Comparison of ENCODE assay signal across 22 mouse cellular contexts in genomic region chr4:143155871-143156270, GRCm38 (mm10).
"Had no signal": no experiment of that assay in that cellular context is flagged by ENCODE, and none has a peak within 500 bp of the region (broad histone marks: within the 10 kb centered on the region; RNA-seq: fewer than 3 reads in every experiment).

No protein-coding gene starts in this region.

- ATAC-seq: intestine, embryonic 15.5 days had no signal

- H3K4me2 ChIP-seq: intestine, embryonic 15.5 days; limb, embryonic 12.5 days; limb, embryonic 15.5 days; lung, embryonic 15.5 days; midbrain, embryonic 11.5 days; neural tube, embryonic 12.5 days; neural tube, embryonic 15.5 days; stomach, embryonic 15.5 days had no signal

- H3K4me3 ChIP-seq: intestine, embryonic 15.5 days; left cerebral cortex, adult 2 months; limb, embryonic 12.5 days; limb, embryonic 15.5 days; lung, embryonic 15.5 days; neural tube, embryonic 12.5 days; neural tube, embryonic 15.5 days; stomach, embryonic 15.5 days had no signal

- H3K27ac ChIP-seq: intestine, embryonic 15.5 days; left cerebral cortex, adult 2 months; limb, embryonic 12.5 days; limb, embryonic 15.5 days; liver, embryonic 14.5 days; lung, embryonic 15.5 days; neural tube, embryonic 12.5 days; neural tube, embryonic 15.5 days; stomach, embryonic 15.5 days had no signal

- H3K27me3 ChIP-seq: intestine, embryonic 15.5 days; limb, embryonic 12.5 days; limb, embryonic 15.5 days; lung, embryonic 15.5 days; neural tube, embryonic 12.5 days; neural tube, embryonic 15.5 days; stomach, embryonic 15.5 days had no signal

- H3K36me3 ChIP-seq: intestine, embryonic 15.5 days; neural tube, embryonic 12.5 days; neural tube, embryonic 15.5 days; stomach, embryonic 15.5 days had no signal

- H3K9ac ChIP-seq: intestine, embryonic 15.5 days; limb, embryonic 12.5 days; limb, embryonic 15.5 days; liver, embryonic 14.5 days; lung, embryonic 15.5 days; neural tube, embryonic 12.5 days; neural tube, embryonic 15.5 days; stomach, embryonic 15.5 days had no signal

- DNase-seq: kidney, adult 11 months; kidney, adult 8-10 months; kidney, postnatal 14 days; left cerebral cortex, postnatal 4 days; lung, adult 18-20 months; lung, postnatal 10 days; lung, postnatal 36 days; midbrain, embryonic 14.5 days; right cerebral cortex, adult 18-20 months; right cerebral cortex, postnatal 14 days; right cerebral cortex, postnatal 4 days; thymus, postnatal 25 days had no signal

- H3K9me3 ChIP-seq: intestine, embryonic 15.5 days; limb, embryonic 12.5 days; limb, embryonic 15.5 days; lung, embryonic 15.5 days; neural tube, embryonic 12.5 days; neural tube, embryonic 15.5 days; stomach, embryonic 15.5 days had no signal
